Mouse (Mus musculus) liver, embryonic 16.5 days (tissue): ENCODE data around the gene Gm20547. TPM values are rescaled to one million over a fixed set of nuclear protein-coding genes. Genes with fewer than 3 reads are reported as not detected.
A peak's percentile ranks its signal among the peaks of the same experiment; 100 is the strongest.

Experiments used
- ATAC-seq: fragments of 200-750 bp; cut with Nextera tagmentation; 2 replicates; pipeline ENCODE4 v1.8.0; 2017; ENCODE audit warnings: low read depth, mild to moderate bottlenecking, moderate number of reproducible peaks, moderate library complexity
- H3K27ac ChIP-seq: fragments of 300-500 bp; sonication (generic); 2 replicates; pipeline ENCODE4 v1.5.1; 2014; ENCODE audit warnings: mild to moderate bottlenecking, low read length
- H3K27me3 ChIP-seq: fragments of 300-500 bp; sonication (generic); 2 replicates; pipeline ENCODE4 v1.6.1; 2014; ENCODE audit warnings: low read depth, low read length, mixed read lengths; ENCODE audit not compliant: control insufficient read depth, insufficient read depth
- H3K36me3 ChIP-seq: fragments of 300-500 bp; sonication (generic); 2 replicates; pipeline ENCODE4 v1.6.1; 2014; ENCODE audit warnings: mild to moderate bottlenecking; ENCODE audit not compliant: control insufficient read depth, insufficient read depth
- H3K4me1 ChIP-seq: fragments of 300-500 bp; sonication (generic); 2 replicates; pipeline ENCODE4 v1.6.1; 2014; ENCODE audit warnings: low read depth, low read length, mixed read lengths; ENCODE audit not compliant: control insufficient read depth
- H3K4me2 ChIP-seq: fragments of 300-500 bp; sonication (generic); 2 replicates; pipeline ENCODE4 v1.6.1; 2014; ENCODE audit warnings: low read depth, low read length, mixed read lengths
- H3K4me3 ChIP-seq: fragments of 300-500 bp; sonication (generic); 2 replicates; pipeline ENCODE4 v1.5.1; 2014; ENCODE audit warnings: low read depth, mild to moderate bottlenecking, low read length
- H3K9ac ChIP-seq: fragments of 300-500 bp; sonication (generic); 2 replicates; pipeline ENCODE4 v1.6.1; 2014; ENCODE audit warnings: low read depth, low read length
- H3K9me3 ChIP-seq: fragments of 300-500 bp; sonication (generic); replicated peaks from 2 replicates; pipeline ENCODE4 v1.6.1; 2016; ENCODE audit warnings: low read length; ENCODE audit not compliant: control insufficient read depth
- WGBS: fragments of 180-500 bp; shearing (Covaris S2); extraction: QIAGEN DNeasy Blood & Tissue Kit; methylation state at CpG from one replicate; pipeline ENCODE4 v1.1.7; 2014; ENCODE audit not compliant: insufficient replicate concordance; 5-methylcytosine and 5-hydroxymethylcytosine counted together
- polyA plus RNA-seq: library from polyadenylated mRNA; unstranded; fragments of >200 nt; fragmentation: Nextera tagmentation; extraction: Ambion mirVana; gene quantifications from 2 replicates; pipeline ENCODE4 v1.2.1, GENCODE M21; 2015

Gm20547 gene
- polyA plus RNA-seq, 1 experiment from 2014 or later: not detected

- Histone ChIP-seq H3K4me2 (no peak overlapping the region), H3K27me3 (no peaks in the 10 kb centered on the region), H3K4me3 (no peak overlapping the region), H3K9me3 (no peaks in the 10 kb centered on the region), H3K9ac (no peak overlapping the region), H3K27ac (no peak overlapping the region), H3K4me1 (no peaks in the 10 kb centered on the region), H3K36me3 (no peaks in the 10 kb centered on the region)
- 72% methylated on average over 6 of the region's 6 CpGs for WGBS
- ATAC-seq: no peak
Observed at GRCm38 (mm10) chr17:34874321-34874720, 7.5 kb downstream of the Gm20547 start.

- no peak overlapping the region for H3K4me3 ChIP-seq
- no peak overlapping the region for H3K4me2 ChIP-seq
- H3K27me3 ChIP-seq: no peaks in the 10 kb centered on the region
- no peaks in the 10 kb centered on the region; the same call in 1 of the 2 replicates for H3K4me1 ChIP-seq
- 52% methylated on average over 7 of the region's 7 CpGs for WGBS
- no peak for ATAC-seq
- H3K27ac ChIP-seq: no peak overlapping the region
- no peak overlapping the region for H3K9ac ChIP-seq
- H3K36me3 ChIP-seq: no peaks in the 10 kb centered on the region
- no peaks in the 10 kb centered on the region for H3K9me3 ChIP-seq
Observed at GRCm38 (mm10) chr17:34865981-34866380, 15.9 kb downstream of the Gm20547 start.

DNA sequence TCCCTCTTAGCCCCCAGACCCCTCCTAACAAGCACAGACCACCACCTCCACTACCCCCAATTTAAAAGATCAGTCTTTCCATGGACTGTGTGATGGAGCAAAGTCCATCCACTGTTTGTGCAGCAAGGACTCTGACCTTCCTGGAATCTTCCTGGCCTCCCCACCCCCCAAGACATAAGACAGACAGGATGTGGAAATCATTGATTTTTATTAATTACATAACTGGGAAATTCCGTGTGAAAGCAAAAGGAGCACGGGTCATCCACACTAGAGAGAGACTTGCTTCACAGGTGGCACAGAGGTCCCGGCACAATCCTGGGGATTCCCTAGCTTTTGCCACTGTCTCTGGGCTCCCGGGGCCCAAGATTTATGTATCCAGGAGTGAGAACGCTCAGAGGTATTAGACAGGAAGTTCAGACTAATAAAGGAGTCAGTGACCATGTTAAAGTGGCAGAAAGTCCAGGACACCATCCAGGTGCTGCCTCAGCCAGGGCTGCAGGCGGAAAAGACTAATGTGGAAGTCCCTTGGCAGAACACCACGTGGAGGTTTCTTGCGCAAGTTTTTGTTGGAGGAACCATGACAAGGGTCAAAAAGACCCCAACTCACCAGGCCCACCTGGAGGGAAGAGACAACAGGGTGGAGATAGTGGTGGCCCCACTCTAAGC is 19.3 kb downstream of the Gm20547 start, which contains the start of gene Cfb:
Cfb (minus strand) TSS at position 103 of the 666 bp plus-strand sequence.
- Histone ChIP-seq H3K4me1 (peaks cover 4% of the 10 kb centered on the region; the same call in 1 of the 2 replicates), H3K4me3 (peak within 1 kb of the TSS; percentile 54), H3K27me3 (no peaks in the 10 kb centered on the region), H3K4me2 (peak within 1 kb of the TSS; percentile 43), H3K9ac (peak within 1 kb of the TSS; percentile 33), H3K27ac (peak within 1 kb of the TSS; percentile 77), H3K36me3 (no peaks in the 10 kb centered on the region), H3K9me3 (no peaks in the 10 kb centered on the region)
- peak; percentile 73 for ATAC-seq
- 36% methylated on average over 8 of the region's 8 CpGs for WGBS

DNA sequence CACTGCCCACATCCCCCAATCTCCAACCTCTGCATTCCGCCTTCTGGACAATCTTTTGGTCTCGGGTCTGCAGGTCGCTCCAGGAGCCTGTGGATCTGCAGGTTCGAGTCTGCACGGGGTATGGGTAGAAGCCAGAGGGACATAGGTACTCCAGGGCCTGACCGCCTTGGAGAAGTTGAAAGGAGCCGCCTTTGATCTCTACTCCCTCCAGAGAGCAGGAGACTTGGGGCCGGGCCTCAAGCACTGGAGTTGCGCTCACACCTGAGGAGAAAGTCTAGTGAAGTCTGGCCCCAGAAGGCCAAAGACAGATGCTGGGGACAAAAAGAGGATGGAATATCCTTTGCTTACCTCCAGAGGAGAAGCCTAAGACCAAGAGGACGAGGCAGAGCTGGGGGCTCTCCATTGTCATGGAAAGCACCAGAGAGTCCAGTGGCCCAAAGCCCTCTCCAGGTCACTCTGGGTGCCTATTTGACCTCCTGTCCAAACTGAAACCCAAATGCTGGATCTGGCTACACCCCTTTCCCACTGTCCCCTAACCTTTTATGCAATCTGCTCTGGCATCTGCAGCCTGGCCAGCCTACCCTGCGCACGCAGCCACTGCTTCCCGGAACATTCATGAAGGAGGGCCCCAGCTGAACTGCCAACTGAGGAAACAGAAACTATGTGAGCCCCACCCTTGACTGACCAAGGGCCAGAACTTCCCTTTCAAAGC is 20.0 kb downstream of the Gm20547 start:
- H3K9ac ChIP-seq: peak overlapping the region; percentile 33
- peak overlapping the region; percentile 43 for H3K4me2 ChIP-seq

GRCm38 (mm10) chr17:34860514-34860913 is 21.3 kb downstream of the Gm20547 start:
- peaks cover 15% of the 10 kb centered on the region for H3K36me3 ChIP-seq
- WGBS: 67% methylated on average over 9 of the region's 9 CpGs

More for the DNA sequence above, 20.0 kb downstream of the Gm20547 start:
- H3K9me3 ChIP-seq: no peaks in the 10 kb centered on the region
- ATAC-seq: peak; percentile 83
- peak overlapping the region; percentile 54 for H3K4me3 ChIP-seq
- H3K4me1 ChIP-seq: peaks cover 4% of the 10 kb centered on the region; the same call in 1 of the 2 replicates
- H3K27me3 ChIP-seq: no peaks in the 10 kb centered on the region
- H3K27ac ChIP-seq: peak overlapping the region; percentile 77
- WGBS: 47% methylated on average over 13 of the region's 13 CpGs
- H3K36me3 ChIP-seq: peaks cover 2% of the 10 kb centered on the region; the same call in 1 of the 2 replicates

GRCm38 (mm10) chr17:34858670-34859069 is 23.2 kb downstream of the Gm20547 start:
- Histone ChIP-seq H3K27me3 (no peaks in the 10 kb centered on the region), H3K27ac (no peak overlapping the region), H3K9me3 (no peaks in the 10 kb centered on the region), H3K4me3 (no peak overlapping the region), H3K4me1 (peaks cover 4% of the 10 kb centered on the region; the same call in 1 of the 2 replicates), H3K9ac (no peak overlapping the region), H3K36me3 (peaks cover 25% of the 10 kb centered on the region), H3K4me2 (no peak overlapping the region)
- 45% methylated on average over 4 of the region's 4 CpGs for WGBS
- no peak for ATAC-seq

More at GRCm38 (mm10) chr17:34860514-34860913, 21.3 kb downstream of the Gm20547 start:
- H3K4me2 ChIP-seq: peak overlapping the region; percentile 43
- H3K4me3 ChIP-seq: peak overlapping the region; percentile 54; the same call in 1 of the 2 replicates
- H3K27ac ChIP-seq: no peak overlapping the region
- H3K4me1 ChIP-seq: peaks cover 4% of the 10 kb centered on the region; the same call in 1 of the 2 replicates
- H3K9ac ChIP-seq: no peak overlapping the region
- H3K27me3 ChIP-seq: no peaks in the 10 kb centered on the region
- no peak for ATAC-seq
- no peaks in the 10 kb centered on the region for H3K9me3 ChIP-seq

DNA sequence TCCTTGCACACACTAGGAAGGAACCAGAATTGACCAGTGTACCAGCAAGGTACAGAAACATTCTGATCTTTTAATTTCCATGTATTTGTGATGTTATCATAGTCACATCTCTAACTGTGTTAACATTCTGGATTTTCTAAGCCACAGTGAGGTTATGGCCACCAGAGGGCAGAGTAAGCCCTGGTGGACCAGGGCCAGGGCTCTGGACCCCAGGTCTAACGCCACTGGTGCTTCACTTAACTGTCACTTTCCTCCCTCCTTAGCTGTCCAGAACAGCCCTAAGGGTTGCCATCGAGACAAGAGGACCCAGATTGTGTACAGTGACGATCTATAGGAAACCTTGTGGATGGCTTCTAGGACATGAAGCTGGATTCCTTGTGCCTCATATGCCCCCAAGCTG is 26.0 kb downstream of the Gm20547 start:
- Histone ChIP-seq H3K9me3 (no peaks in the 10 kb centered on the region), H3K27ac (no peak overlapping the region), H3K4me3 (no peak overlapping the region), H3K9ac (no peak overlapping the region), H3K36me3 (peaks cover 30% of the 10 kb centered on the region), H3K27me3 (no peaks in the 10 kb centered on the region), H3K4me2 (no peak overlapping the region), H3K4me1 (peaks cover 16% of the 10 kb centered on the region)
- WGBS: 34% methylated on average over 3 of the region's 3 CpGs
- ATAC-seq: no peak

DNA sequence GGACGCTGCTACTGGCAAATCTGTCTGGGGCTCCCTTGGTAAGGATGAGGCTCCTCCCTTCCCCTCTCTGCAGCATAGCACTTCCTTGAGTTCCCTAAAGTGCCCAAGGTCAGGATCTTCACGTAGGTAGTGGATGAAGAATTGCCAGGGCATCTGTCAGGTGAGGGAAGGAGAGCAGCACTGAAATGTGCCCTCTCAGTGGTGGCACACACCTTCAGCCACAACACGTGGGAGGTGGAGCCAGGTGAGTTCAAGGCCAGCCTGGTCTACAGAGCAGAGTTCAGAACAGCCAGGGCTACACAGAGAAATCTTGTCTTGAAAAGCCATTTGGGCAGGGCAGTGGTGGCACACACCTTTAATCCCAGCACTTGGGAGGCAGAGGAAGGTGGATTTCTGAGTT is 27.1 kb downstream of the Gm20547 start:
- Histone ChIP-seq H3K4me2 (no peak overlapping the region), H3K27ac (no peak overlapping the region), H3K4me3 (no peak overlapping the region), H3K36me3 (peaks cover 30% of the 10 kb centered on the region), H3K27me3 (no peaks in the 10 kb centered on the region), H3K9ac (no peak overlapping the region), H3K4me1 (peaks cover 19% of the 10 kb centered on the region), H3K9me3 (no peaks in the 10 kb centered on the region)
- WGBS: 69% methylated on average over 3 of the region's 3 CpGs
- ATAC-seq: no peak

GRCm38 (mm10) chr17:34853511-34853910 is 28.3 kb downstream of the Gm20547 start:
- no peak for ATAC-seq
- 71% methylated on average over 8 of the region's 8 CpGs for WGBS
- Histone ChIP-seq H3K9ac (no peak overlapping the region), H3K27me3 (no peaks in the 10 kb centered on the region), H3K4me2 (no peak overlapping the region), H3K4me3 (no peak overlapping the region), H3K27ac (no peak overlapping the region), H3K9me3 (no peaks in the 10 kb centered on the region), H3K36me3 (peaks cover 30% of the 10 kb centered on the region), H3K4me1 (peaks cover 26% of the 10 kb centered on the region)
